Mouse (Mus musculus) kidney, postnatal 0 days (tissue): ENCODE data around the gene Cracr2b. TPM values are rescaled to one million over a fixed set of nuclear protein-coding genes. Genes with fewer than 3 reads are reported as not detected.
A peak's percentile ranks its signal among the peaks of the same experiment; 100 is the strongest.

Source experiments
- ATAC-seq: fragments of 200-750 bp; cut with Nextera tagmentation; replicated peaks from 2 replicates; pipeline ENCODE4 v1.8.0; 2017; ENCODE audit warnings: low read depth, moderate number of reproducible peaks, moderate TSS enrichment, moderate library complexity; ENCODE audit not compliant: low FRiP score
- DNase-seq: peaks from one replicate; pipeline ENCODE4 v3.0.0-alpha.2; 2016; ENCODE audit warnings: low spot score
- H3K27ac ChIP-seq: fragments of 300-500 bp; sonication (generic); 2 replicates; pipeline ENCODE4 v1.5.1; 2014; ENCODE audit warnings: mild to moderate bottlenecking
- H3K27me3 ChIP-seq: fragments of 300-500 bp; sonication (generic); 2 replicates; pipeline ENCODE4 v1.6.1; 2014; ENCODE audit warnings: low read length, mixed read lengths; ENCODE audit not compliant: insufficient read depth
- H3K36me3 ChIP-seq: fragments of 300-500 bp; sonication (generic); 2 replicates; pipeline ENCODE4 v1.6.1; 2014; ENCODE audit warnings: low read length, mixed read lengths; ENCODE audit not compliant: insufficient read depth
- H3K4me1 ChIP-seq: fragments of 300-500 bp; sonication (generic); replicated peaks from 2 replicates; pipeline ENCODE4 v1.6.1; 2014; ENCODE audit warnings: antibody characterized with exemption, low read length, mixed read lengths; ENCODE audit not compliant: insufficient read depth
- H3K4me2 ChIP-seq: fragments of 300-500 bp; sonication (generic); 2 replicates; pipeline ENCODE4 v1.6.1; 2014; ENCODE audit warnings: mild to moderate bottlenecking, low read length, moderate library complexity, mixed read lengths
- H3K4me3 ChIP-seq: fragments of 300-500 bp; sonication (generic); replicated peaks from 2 replicates; pipeline ENCODE4 v1.5.1; 2014; ENCODE audit warnings: low read depth, low read length
- H3K9ac ChIP-seq: fragments of 300-500 bp; sonication (generic); 2 replicates; pipeline ENCODE4 v1.6.1; 2014; ENCODE audit warnings: low read depth, low read length
- H3K9me3 ChIP-seq: fragments of 300-500 bp; sonication (generic); replicated peaks from 2 replicates; pipeline ENCODE4 v1.6.1; 2016; ENCODE audit warnings: low read length, inconsistent platforms, mixed read lengths
- CTCF ChIP-seq: IDR thresholded peaks from 2 replicates; pipeline ENCODE4 v1.5.1; 2016; ENCODE audit warnings: antibody characterized with exemption, low read depth, mild to moderate bottlenecking, moderate library complexity
- WGBS: fragments of 180-500 bp; shearing (Covaris S2); extraction: QIAGEN DNeasy Blood & Tissue Kit; methylation state at CpG from one replicate; pipeline ENCODE4 v1.1.7; 2014; 5-methylcytosine and 5-hydroxymethylcytosine counted together
- polyA plus RNA-seq: library from polyadenylated mRNA; unstranded; fragments of >200 nt; fragmentation: Nextera tagmentation; extraction: Ambion mirVana; gene quantifications from 2 replicates; pipeline ENCODE4 v1.2.1, GENCODE M21; 2015

Gene Cracr2b
- polyA plus RNA-seq, 1 experiment from 2014 or later, result 16.1 TPM

DNA sequence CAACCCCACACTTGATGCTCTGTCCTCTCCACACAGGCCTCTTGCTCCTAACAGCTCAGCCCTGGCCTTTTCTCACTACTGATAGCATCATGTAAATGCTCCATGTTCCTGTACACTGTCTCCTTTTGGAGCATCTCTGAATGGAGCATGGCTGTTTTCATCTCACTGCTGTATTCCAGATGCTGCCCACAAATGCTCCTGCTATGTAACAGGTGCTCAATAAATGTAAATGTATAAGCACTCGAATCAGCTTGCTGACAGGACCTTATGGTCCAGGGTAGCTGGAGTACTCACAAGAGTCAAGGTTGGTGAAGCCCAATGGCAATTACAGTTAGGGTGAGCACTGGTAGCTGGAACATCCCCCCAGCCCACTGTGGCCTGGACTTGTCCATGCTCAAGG, 10.3 kb downstream of the Cracr2b start:
- Histone ChIP-seq H3K9me3 (no peaks in the 10 kb centered on the region), H3K27me3 (no peaks in the 10 kb centered on the region), H3K4me1 (peaks cover 39% of the 10 kb centered on the region), H3K4me2 (no peak overlapping the region), H3K27ac (no peak overlapping the region), H3K9ac (no peak overlapping the region), H3K4me3 (no peak overlapping the region), H3K36me3 (peaks cover 23% of the 10 kb centered on the region)
- 88% methylated on average over 1 of the region's 1 CpGs for WGBS
- no peak for DNase-seq
- TF ChIP-seq CTCF, result no peak
- ATAC-seq, result no peak

DNA sequence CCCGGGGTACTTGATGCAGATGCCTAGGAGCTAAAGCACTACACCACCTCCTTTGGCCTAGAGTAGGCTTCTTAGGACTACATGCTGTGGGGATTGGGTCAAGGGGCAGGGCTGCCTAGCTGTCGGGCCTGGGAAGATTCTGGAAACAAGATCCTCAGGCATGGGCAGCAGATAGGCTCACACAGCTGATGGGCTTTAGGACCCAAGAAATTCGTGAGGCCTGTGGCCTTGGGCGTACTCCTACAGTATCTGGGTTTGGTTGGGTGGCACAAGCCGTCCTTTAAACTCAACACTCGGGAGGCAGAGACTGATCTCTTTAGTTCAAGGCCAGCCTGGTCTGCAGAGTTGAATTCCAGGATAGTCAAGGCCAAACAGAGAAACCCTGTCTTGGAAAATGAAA, 11.3 kb downstream of the Cracr2b start:
- peaks cover 23% of the 10 kb centered on the region for H3K36me3 ChIP-seq
- peaks cover 38% of the 10 kb centered on the region for H3K4me1 ChIP-seq
- no peak overlapping the region for H3K4me3 ChIP-seq
- TF ChIP-seq CTCF, result no peak
- H3K9me3 ChIP-seq, result no peaks in the 10 kb centered on the region
- no peak overlapping the region for H3K27ac ChIP-seq
- no peaks in the 10 kb centered on the region for H3K27me3 ChIP-seq
- ATAC-seq, result no peak
- WGBS, result 76% methylated on average over 6 of the region's 6 CpGs
- H3K4me2 ChIP-seq, result no peak overlapping the region
- no peak overlapping the region for H3K9ac ChIP-seq
- no peak for DNase-seq

DNA sequence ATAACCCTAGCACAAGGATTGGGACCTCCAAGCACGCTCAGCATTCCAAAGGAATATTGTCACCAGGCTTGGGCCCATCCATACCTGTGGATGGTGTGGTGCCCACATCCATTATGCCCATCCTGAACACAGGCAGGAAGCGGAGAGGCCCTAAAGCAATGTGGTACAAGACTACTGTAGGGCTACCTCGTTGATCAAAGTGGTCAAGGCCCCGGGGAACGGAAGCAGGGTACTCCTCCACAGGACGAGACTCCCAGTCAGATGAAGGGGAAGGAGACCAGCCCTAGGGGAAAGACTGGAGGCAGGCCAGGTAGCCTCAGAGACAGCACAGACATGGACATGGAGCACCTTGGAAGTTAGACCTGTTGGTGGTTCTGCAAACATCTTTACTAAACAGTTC, 11.9 kb downstream of the Cracr2b start:
- Histone ChIP-seq H3K27me3 (no peaks in the 10 kb centered on the region), H3K9ac (no peak overlapping the region), H3K4me2 (no peak overlapping the region), H3K4me3 (no peak overlapping the region), H3K36me3 (peaks cover 23% of the 10 kb centered on the region), H3K4me1 (peaks cover 44% of the 10 kb centered on the region), H3K9me3 (no peaks in the 10 kb centered on the region), H3K27ac (no peak overlapping the region)
- no peak for DNase-seq
- ATAC-seq, result no peak
- 69% methylated on average over 6 of the region's 6 CpGs for WGBS
- no peak for TF ChIP-seq CTCF

DNA sequence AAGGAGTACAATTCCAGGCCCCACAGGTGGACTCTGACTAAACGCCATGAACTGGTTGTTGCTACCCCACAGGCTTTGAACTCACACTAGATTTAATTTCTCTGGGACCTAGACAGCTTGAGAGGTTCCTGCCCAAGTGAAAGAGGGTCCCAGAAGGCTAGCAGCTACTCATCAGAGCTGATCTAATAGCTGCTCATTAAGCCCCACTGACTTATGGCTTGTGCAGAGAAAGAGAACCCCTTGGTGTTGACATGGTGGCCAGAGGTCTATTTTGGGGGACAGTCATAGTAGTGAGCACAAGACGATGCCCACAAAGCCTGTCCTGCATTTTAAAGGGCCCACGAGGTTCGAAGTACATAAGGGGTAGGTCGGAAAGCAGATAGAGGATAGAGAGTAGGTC, 13.3 kb downstream of the Cracr2b start:
- H3K9ac ChIP-seq, result peak overlapping the region; percentile 88
- WGBS, result 7% methylated on average over 5 of the region's 5 CpGs
- peak overlapping the region; percentile 77 for H3K4me3 ChIP-seq
- no peaks in the 10 kb centered on the region for H3K27me3 ChIP-seq
- TF ChIP-seq CTCF, result no peak
- no peaks in the 10 kb centered on the region for H3K9me3 ChIP-seq
- peaks cover 23% of the 10 kb centered on the region for H3K36me3 ChIP-seq
- H3K27ac ChIP-seq, result no peak overlapping the region
- no peak for ATAC-seq
- H3K4me2 ChIP-seq, result peak overlapping the region; percentile 97
- DNase-seq, result no peak
- H3K4me1 ChIP-seq, result peaks cover 33% of the 10 kb centered on the region

DNA sequence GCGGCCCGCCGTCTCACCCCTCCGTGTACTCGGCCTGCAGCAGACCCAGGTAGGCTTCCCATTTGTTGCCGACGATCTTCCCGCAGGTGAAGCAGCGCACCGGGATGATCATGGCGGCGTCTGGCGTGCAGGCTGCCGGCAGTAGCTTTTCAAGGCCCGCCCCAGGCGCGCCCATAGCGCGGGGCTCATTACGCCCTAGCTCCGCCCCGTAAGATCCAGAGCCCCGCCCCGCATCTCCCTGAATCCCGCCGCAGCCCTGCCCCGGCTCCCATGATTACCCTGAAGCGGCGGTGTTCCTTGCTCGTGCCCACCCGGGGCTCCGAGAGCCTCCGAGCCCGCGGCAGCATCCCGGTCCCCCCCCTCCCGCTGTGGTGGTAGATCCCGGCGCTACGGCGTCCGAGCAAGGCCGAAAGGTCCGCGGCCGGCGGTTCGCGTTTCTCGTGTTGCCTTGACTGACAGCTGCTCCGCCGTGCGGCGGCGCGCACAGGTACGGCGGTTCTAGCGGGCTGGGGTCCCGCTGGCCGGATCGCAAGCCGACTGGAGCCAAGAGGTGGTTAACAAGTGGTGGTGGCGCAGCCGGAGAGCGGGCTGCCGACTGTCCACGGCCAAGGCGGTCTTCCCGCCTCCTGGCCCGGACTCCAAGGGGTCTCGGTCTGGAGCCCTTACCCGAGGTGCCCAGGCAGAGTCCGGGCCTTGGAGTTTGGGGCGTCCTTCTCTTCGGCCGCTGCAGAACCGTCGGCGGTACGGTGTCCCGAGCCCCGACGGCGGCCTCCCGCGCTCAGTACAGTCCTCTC, 14.3 kb downstream of the Cracr2b start, which contains the start of the genes Polr2l and Tspan4:
Gene Polr2l, minus strand, starts transcription at position 122 of the 794 bp plus-strand sequence.
Gene Tspan4, plus strand, starts transcription at position 230 of the 794 bp plus-strand sequence.
- H3K4me2 ChIP-seq, result peak within 1 kb of the TSS; percentile 97
- peak within 1 kb of the TSS; percentile 96 for H3K27ac ChIP-seq
- peak within 1 kb of the TSS; percentile 77 for H3K4me3 ChIP-seq
- peaks cover 17% of the 10 kb centered on the region for H3K36me3 ChIP-seq
- H3K4me1 ChIP-seq, result peaks cover 23% of the 10 kb centered on the region
- H3K27me3 ChIP-seq, result no peaks in the 10 kb centered on the region
- peak within 1 kb of the TSS; percentile 88 for H3K9ac ChIP-seq
- ATAC-seq (peak; percentile 31), DNase-seq (peak; percentile 86)
- no peak for TF ChIP-seq CTCF
- no peaks in the 10 kb centered on the region for H3K9me3 ChIP-seq
- WGBS, result under 1% methylated on average over 83 of the region's 87 CpGs

DNA sequence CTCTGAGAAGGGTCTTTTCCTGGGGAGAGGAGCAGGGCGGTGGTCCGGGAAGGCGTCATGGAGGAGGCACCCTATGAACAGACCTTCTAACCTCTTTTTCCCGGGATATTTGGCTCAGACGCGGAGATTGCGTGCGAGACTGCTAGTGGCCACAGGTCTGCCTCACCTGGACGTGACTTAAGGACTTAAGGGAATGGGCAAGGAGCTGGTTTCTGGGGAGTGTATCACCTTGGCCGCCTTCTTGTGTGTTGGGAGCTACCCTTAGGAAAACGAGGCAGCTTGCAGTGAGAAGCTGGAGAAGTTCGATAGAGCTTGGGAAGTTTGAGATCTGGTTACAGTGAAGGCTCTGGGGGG, 14.9 kb downstream of the Cracr2b start:
- H3K27me3 ChIP-seq, result no peaks in the 10 kb centered on the region
- peaks cover 11% of the 10 kb centered on the region for H3K36me3 ChIP-seq
- TF ChIP-seq CTCF, result no peak
- peaks cover 19% of the 10 kb centered on the region for H3K4me1 ChIP-seq
- WGBS, result 2% methylated on average over 12 of the region's 12 CpGs
- no peaks in the 10 kb centered on the region for H3K9me3 ChIP-seq
- peak; percentile 35 for DNase-seq
- peak overlapping the region; percentile 77 for H3K4me3 ChIP-seq
- H3K27ac ChIP-seq, result peak overlapping the region; percentile 96
- H3K9ac ChIP-seq, result peak overlapping the region; percentile 88
- H3K4me2 ChIP-seq, result peak overlapping the region; percentile 97
- ATAC-seq, result 0 out of 2 replicates have a peak, but pooled peaks have one; percentile 0
